ENCODE assay signal across 8 mouse cellular contexts in the genomic region with DNA sequence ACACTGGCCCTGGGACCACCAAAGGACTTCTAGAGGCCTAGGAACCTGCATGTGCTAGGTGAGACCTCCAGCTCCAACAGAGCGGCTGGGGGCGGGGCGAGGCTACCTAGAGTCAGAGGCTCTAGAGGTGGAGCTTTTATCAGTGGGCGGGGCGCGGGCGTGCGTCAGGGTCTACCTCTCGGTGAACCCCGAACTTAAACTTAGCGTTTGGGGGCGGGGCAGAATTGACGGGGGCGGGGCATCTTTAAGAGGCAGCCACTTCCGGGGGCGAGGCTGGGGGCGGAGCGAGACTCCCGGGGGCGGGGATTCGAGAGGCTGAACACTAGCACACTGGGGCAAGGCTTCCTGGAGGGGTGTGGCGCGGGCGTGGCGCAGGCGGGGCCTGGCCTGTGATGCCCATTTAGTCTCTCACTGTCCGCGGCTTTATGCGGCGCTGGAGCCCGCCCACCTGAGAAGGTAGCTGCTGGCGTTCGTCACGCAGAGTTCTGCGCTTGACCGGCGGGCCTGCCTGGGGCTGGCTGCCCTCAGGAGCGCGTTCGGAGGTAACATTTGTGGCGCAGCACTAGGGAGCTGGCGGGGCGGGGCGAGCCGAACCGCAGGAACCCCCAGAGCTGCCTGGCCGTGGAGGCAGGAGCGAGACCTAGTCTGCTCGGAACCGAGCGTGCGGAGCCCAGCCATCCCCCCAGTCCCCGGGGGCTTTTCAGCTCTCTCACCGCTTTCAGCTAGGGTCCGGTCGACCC. TPM values are rescaled to one million over a fixed set of nuclear protein-coding genes. Genes with fewer than 3 reads are reported as not detected.
A peak's percentile ranks its signal among the peaks of the same experiment; 100 is the strongest.
DNase-seq lines count a peak whose midpoint lies in the region; ATAC-seq and TF ChIP-seq lines count a peak whose summit lies in the region.

Fbxl21 (plus strand) TSS at position 392 of the 740 bp plus-strand sequence.

- peak; percentile 60; the same call in 1 of the 2 replicates for TF ChIP-seq POLR2A in cortical plate, adult 2 months (IDR thresholded peaks at IDR 0.05; ENCODE audit: extremely low read depth, insufficient read depth, low read length)

- H3K9me3 ChIP-seq in hindbrain, embryonic 16.5 days (ENCODE audit: control insufficient read depth, low read length) = no peaks in the 10 kb centered on the region

- H3K27me3 ChIP-seq in hindbrain, embryonic 16.5 days (replicated peaks; ENCODE audit: control insufficient read depth, insufficient read depth, low read length) = no peaks in the 10 kb centered on the region

- intact Hi-C loops in gastrocnemius, adult 2 months (cut with DNase I) = no loop called here

- peak within 1 kb of the TSS; percentile 56 for H3K4me3 ChIP-seq in cortical plate, adult 2 months (ENCODE audit: insufficient read depth, low read length)
- H3K4me3 ChIP-seq in gastrocnemius, adult 2 months = peak within 1 kb of the TSS; percentile 82
- H3K4me3 ChIP-seq in hindbrain, embryonic 16.5 days (ENCODE audit: low read length) = peak within 1 kb of the TSS; percentile 75

- WGBS in hindbrain, embryonic 16.5 days = 1% methylated on average over 55 of the region's 56 CpGs

- H3K4me1 ChIP-seq in cortical plate, adult 2 months (ENCODE audit: control insufficient read depth, insufficient read depth, low read length) = no peaks in the 10 kb centered on the region
- no peaks in the 10 kb centered on the region for H3K4me1 ChIP-seq in hindbrain, embryonic 16.5 days (ENCODE audit: control insufficient read depth, insufficient read depth, low read depth, low read length)

- no peak for TF ChIP-seq CTCF in cortical plate, adult 2 months (IDR thresholded peaks at IDR 0.05; ENCODE audit: extremely low read depth, insufficient read depth, low read length)
- TF ChIP-seq CTCF in gastrocnemius, adult 2 months (IDR thresholded peaks at IDR 0.05) = no peak

- peak; percentile 67 for DNase-seq in adipocyte (ENCODE audit: low spot score)
- DNase-seq in gastrocnemius, adult 2 months = peak; percentile 95
- peak; percentile 88 for DNase-seq in left cerebral cortex, adult 11 months (ENCODE audit: low spot score)
- DNase-seq in lung, postnatal 36 days = peak; percentile 97
- peak; percentile 93 for DNase-seq in retina, embryonic 14.5 days (ENCODE audit: low spot score)
- peak; percentile 90 to 91 for DNase-seq in thymus, postnatal 36 days

- no peak within 1 kb of the TSS for H3K27ac ChIP-seq in cortical plate, adult 2 months (ENCODE audit: insufficient read depth, low read length)
- H3K27ac ChIP-seq in gastrocnemius, adult 2 months = peak within 1 kb of the TSS; percentile 56
- peak within 1 kb of the TSS; percentile 56 for H3K27ac ChIP-seq in hindbrain, embryonic 16.5 days (ENCODE audit: low read depth, low read length)

- H3K36me3 ChIP-seq in hindbrain, embryonic 16.5 days (ENCODE audit: control insufficient read depth, insufficient read depth, low read length) = no peaks in the 10 kb centered on the region

- peak; percentile 99 for ATAC-seq in hindbrain, embryonic 16.5 days

- peak within 1 kb of the TSS; percentile 83 for H3K9ac ChIP-seq in hindbrain, embryonic 16.5 days (ENCODE audit: low read depth, low read length)

- H3K4me2 ChIP-seq in hindbrain, embryonic 16.5 days (ENCODE audit: low read length) = peak within 1 kb of the TSS; percentile 96

RNA-seq across cellular contexts. Expression of gene Fbxl21, which starts in this region (rescaled TPM):
- 5.5 and 6.1 TPM in 2 replicates for polyA plus RNA-seq in cortical plate, adult 2 months (2012; rRNA removed)
- not detected for total RNA-seq in gastrocnemius, adult 2 months (2021)
- 2.9 and 4.6 TPM in 2 replicates for polyA plus RNA-seq in hindbrain, embryonic 16.5 days (2015; fragmentation: Nextera tagmentation; extraction: Ambion mirVana)

Comparison
In these comparisons a context has a peak if more than half of its experiments do, and no peak if none do; other contexts are left out.
1. Peak in DNase-seq, H3K4me3 ChIP-seq and H3K27ac ChIP-seq in gastrocnemius, adult 2 months; RNA of the gene not detected or under 1 TPM.